Mouse (Mus musculus): ENCODE measurements around the gene Lst1. TPM values are rescaled to one million over a fixed set of nuclear protein-coding genes. Genes with fewer than 3 reads are reported as not detected.

The Lst1 gene
- polyA plus RNA-seq, 1 experiment from 2014 or later = 16.9 TPM

- peak within 1 kb of the TSS; percentile 100 for H3K9ac ChIP-seq (ENCODE audit: low read depth, low read length)
- under 1% methylated on average over 74 of the region's 89 CpGs for WGBS
These were observed 23.4 kb downstream of the Lst1 start, which contains the start of gene Prrc2a for GRCm38 (mm10) chr17:35164568-35165450. Gene Prrc2a, minus strand, starts transcription at chr17:35164897.

GRCm38 (mm10) chr17:35164218-35164567, 24.0 kb downstream of the Lst1 start:
- Histone ChIP-seq H3K36me3 (ENCODE audit: control insufficient read depth, insufficient read depth, low read length) (peaks cover 23% of the 10 kb centered on the region), H3K9me3 (ENCODE audit: control insufficient read depth, low read length) (no peaks in the 10 kb centered on the region), H3K9ac (ENCODE audit: low read depth, low read length) (peak overlapping the region; percentile 100), H3K4me2 (ENCODE audit: low read depth, low read length) (peak overlapping the region; percentile 77), H3K4me3 (ENCODE audit: low read length) (peak overlapping the region; percentile 99), H3K4me1 (ENCODE audit: control insufficient read depth, insufficient read depth, low read length) (peaks cover 20% of the 10 kb centered on the region), H3K27ac (ENCODE audit: low read length) (peak overlapping the region; percentile 93), H3K27me3 (replicated peaks; ENCODE audit: control insufficient read depth, insufficient read depth, low read length) (no peaks in the 10 kb centered on the region)
- no peak for ATAC-seq
- 0% methylated on average over 25 of the region's 28 CpGs for WGBS

More at GRCm38 (mm10) chr17:35164568-35165450, 23.4 kb downstream of the Lst1 start, which contains the start of gene Prrc2a:
- H3K27me3 ChIP-seq (replicated peaks; ENCODE audit: control insufficient read depth, insufficient read depth, low read length) = no peaks in the 10 kb centered on the region
- no peaks in the 10 kb centered on the region for H3K9me3 ChIP-seq (ENCODE audit: control insufficient read depth, low read length)
- peak within 1 kb of the TSS; percentile 77 for H3K4me2 ChIP-seq (ENCODE audit: low read depth, low read length)
- peaks cover 20% of the 10 kb centered on the region for H3K4me1 ChIP-seq (ENCODE audit: control insufficient read depth, insufficient read depth, low read length)
- H3K27ac ChIP-seq (ENCODE audit: low read length) = peak within 1 kb of the TSS; percentile 99
- H3K36me3 ChIP-seq (ENCODE audit: control insufficient read depth, insufficient read depth, low read length) = peaks cover 17% of the 10 kb centered on the region
- H3K4me3 ChIP-seq (ENCODE audit: low read length) = peak within 1 kb of the TSS; percentile 99
- peak; percentile 98 for ATAC-seq

GRCm38 (mm10) chr17:35163326-35164081, 24.7 kb downstream of the Lst1 start:
- WGBS = 7% methylated on average over 8 of the region's 8 CpGs
- Histone ChIP-seq H3K9ac (ENCODE audit: low read depth, low read length) (peak overlapping the region; percentile 100), H3K9me3 (ENCODE audit: control insufficient read depth, low read length) (no peaks in the 10 kb centered on the region), H3K4me3 (ENCODE audit: low read length) (peak overlapping the region; percentile 99), H3K4me2 (ENCODE audit: low read depth, low read length) (peak overlapping the region; percentile 77), H3K27me3 (replicated peaks; ENCODE audit: control insufficient read depth, insufficient read depth, low read length) (no peaks in the 10 kb centered on the region), H3K27ac (ENCODE audit: low read length) (peak overlapping the region; percentile 93), H3K36me3 (ENCODE audit: control insufficient read depth, insufficient read depth, low read length) (peaks cover 29% of the 10 kb centered on the region), H3K4me1 (ENCODE audit: control insufficient read depth, insufficient read depth, low read length) (peaks cover 20% of the 10 kb centered on the region)
- ATAC-seq = no peak

GRCm38 (mm10) chr17:35162730-35163129, 25.5 kb downstream of the Lst1 start:
- H3K4me1 ChIP-seq (ENCODE audit: control insufficient read depth, insufficient read depth, low read length) = peaks cover 20% of the 10 kb centered on the region
- H3K36me3 ChIP-seq (ENCODE audit: control insufficient read depth, insufficient read depth, low read length) = peaks cover 36% of the 10 kb centered on the region
- no peak for ATAC-seq
- H3K9ac ChIP-seq (ENCODE audit: low read depth, low read length) = peak overlapping the region; percentile 100
- 34% methylated on average over 12 of the region's 12 CpGs for WGBS
- no peak overlapping the region for H3K27ac ChIP-seq (ENCODE audit: low read length)
- peak overlapping the region; percentile 99 for H3K4me3 ChIP-seq (ENCODE audit: low read length)
- peak overlapping the region; percentile 77 for H3K4me2 ChIP-seq (ENCODE audit: low read depth, low read length)
- H3K9me3 ChIP-seq (ENCODE audit: control insufficient read depth, low read length) = no peaks in the 10 kb centered on the region
- H3K27me3 ChIP-seq (replicated peaks; ENCODE audit: control insufficient read depth, insufficient read depth, low read length) = no peaks in the 10 kb centered on the region

- H3K4me1 ChIP-seq (ENCODE audit: control insufficient read depth, insufficient read depth, low read length) = peaks cover 20% of the 10 kb centered on the region
- no peak overlapping the region for H3K27ac ChIP-seq (ENCODE audit: low read length)
- no peak overlapping the region for H3K4me3 ChIP-seq (ENCODE audit: low read length)
- 0 out of 2 replicates have a peak overlapping the region, but pooled peaks have one; percentile 9 for H3K9ac ChIP-seq (ENCODE audit: low read depth, low read length)
- H3K9me3 ChIP-seq (ENCODE audit: control insufficient read depth, low read length) = no peaks in the 10 kb centered on the region
- peaks cover 42% of the 10 kb centered on the region for H3K36me3 ChIP-seq (ENCODE audit: control insufficient read depth, insufficient read depth, low read length)
- no peaks in the 10 kb centered on the region for H3K27me3 ChIP-seq (replicated peaks; ENCODE audit: control insufficient read depth, insufficient read depth, low read length)
- 67% methylated on average over 14 of the region's 14 CpGs for WGBS
- H3K4me2 ChIP-seq (ENCODE audit: low read depth, low read length) = peak overlapping the region; percentile 77
- no peak for ATAC-seq
These were observed 26.1 kb downstream of the Lst1 start for GRCm38 (mm10) chr17:35162121-35162520.

- Histone ChIP-seq H3K4me3 (ENCODE audit: low read length) (no peak overlapping the region), H3K9ac (ENCODE audit: low read depth, low read length) (no peak overlapping the region), H3K4me1 (ENCODE audit: control insufficient read depth, insufficient read depth, low read length) (peaks cover 19% of the 10 kb centered on the region), H3K4me2 (ENCODE audit: low read depth, low read length) (no peak overlapping the region), H3K27ac (ENCODE audit: low read length) (no peak overlapping the region), H3K27me3 (replicated peaks; ENCODE audit: control insufficient read depth, insufficient read depth, low read length) (no peaks in the 10 kb centered on the region), H3K9me3 (ENCODE audit: control insufficient read depth, low read length) (no peaks in the 10 kb centered on the region), H3K36me3 (ENCODE audit: control insufficient read depth, insufficient read depth, low read length) (peaks cover 49% of the 10 kb centered on the region)
- WGBS = 87% methylated on average over 11 of the region's 11 CpGs
- ATAC-seq = no peak
These were observed 26.8 kb downstream of the Lst1 start for GRCm38 (mm10) chr17:35161421-35161820.

GRCm38 (mm10) chr17:35159638-35160037, 28.6 kb downstream of the Lst1 start:
- no peaks in the 10 kb centered on the region for H3K27me3 ChIP-seq (replicated peaks; ENCODE audit: control insufficient read depth, insufficient read depth, low read length)
- ATAC-seq = no peak

GRCm38 (mm10) chr17:35158850-35159593, 29.2 kb downstream of the Lst1 start:
- H3K27me3 ChIP-seq (replicated peaks; ENCODE audit: control insufficient read depth, insufficient read depth, low read length) = no peaks in the 10 kb centered on the region
- H3K9ac ChIP-seq (ENCODE audit: low read depth, low read length) = no peak overlapping the region
- H3K9me3 ChIP-seq (ENCODE audit: control insufficient read depth, low read length) = no peaks in the 10 kb centered on the region
- no peak overlapping the region for H3K4me3 ChIP-seq (ENCODE audit: low read length)
- H3K4me1 ChIP-seq (ENCODE audit: control insufficient read depth, insufficient read depth, low read length) = peaks cover 12% of the 10 kb centered on the region
- 95% methylated on average over 16 of the region's 16 CpGs for WGBS
- no peak overlapping the region for H3K4me2 ChIP-seq (ENCODE audit: low read depth, low read length)
- peaks cover 69% of the 10 kb centered on the region for H3K36me3 ChIP-seq (ENCODE audit: control insufficient read depth, insufficient read depth, low read length)
- no peak for ATAC-seq
- no peak overlapping the region for H3K27ac ChIP-seq (ENCODE audit: low read length)

More at GRCm38 (mm10) chr17:35159638-35160037, 28.6 kb downstream of the Lst1 start:
- Histone ChIP-seq H3K4me2 (ENCODE audit: low read depth, low read length) (no peak overlapping the region), H3K4me3 (ENCODE audit: low read length) (no peak overlapping the region), H3K4me1 (ENCODE audit: control insufficient read depth, insufficient read depth, low read length) (peaks cover 12% of the 10 kb centered on the region), H3K27ac (ENCODE audit: low read length) (no peak overlapping the region), H3K9ac (ENCODE audit: low read depth, low read length) (no peak overlapping the region), H3K9me3 (ENCODE audit: control insufficient read depth, low read length) (no peaks in the 10 kb centered on the region), H3K36me3 (ENCODE audit: control insufficient read depth, insufficient read depth, low read length) (peaks cover 64% of the 10 kb centered on the region)
- 86% methylated on average over 7 of the region's 7 CpGs for WGBS
